Comparison of ENCODE assay signal across 8 mouse cellular contexts in genomic region chr14:25516640-25517591, GRCm38 (mm10). TPM values are rescaled to one million over a fixed set of nuclear protein-coding genes. Genes with fewer than 3 reads are reported as not detected.
DNase-seq lines count a peak whose midpoint lies in the region; ATAC-seq lines count a peak whose summit lies in the region.

No protein-coding gene starts in this region.

- DNase-seq in left cerebral cortex, postnatal 4 days, result peak; percentile 76
- no peak for DNase-seq in left cerebral cortex, postnatal 36 days (ENCODE audit: low spot score in 2 of 2)
- peak; percentile 76 to 78 for DNase-seq in adrenal gland, postnatal 36 days
- peak; percentile 80 for DNase-seq in lung, postnatal 36 days
- DNase-seq in thymus, postnatal 0 days (ENCODE audit: low spot score), result peak; percentile 94
- DNase-seq in layer of hippocampus, adult 18-20 months (ENCODE audit: low spot score in 2 of 2), result no peak

- no peak overlapping the region for H3K4me2 ChIP-seq in kidney, embryonic 15.5 days

- WGBS in kidney, embryonic 15.5 days, result 17% methylated on average over 13 of the region's 13 CpGs

- intact Hi-C loops in left cerebral cortex, postnatal 4 days (cut with DNase I), result no loop called here
- intact Hi-C loops in left cerebral cortex, postnatal 36 days (cut with DNase I), result no loop called here

- no peak overlapping the region for H3K9ac ChIP-seq in kidney, embryonic 15.5 days

- H3K27ac ChIP-seq in kidney, embryonic 15.5 days, result peak overlapping the region; percentile 87

- H3K36me3 ChIP-seq in kidney, embryonic 15.5 days, result no peaks in the 10 kb centered on the region; the same call in none of the 2 replicates

- no peaks in the 10 kb centered on the region for H3K27me3 ChIP-seq in kidney, embryonic 15.5 days

- peak; percentile 71 for ATAC-seq in granulocyte monocyte progenitor cell, adult 5-6 weeks (replicated peaks; ENCODE audit: poor library complexity, severe bottlenecking)
- ATAC-seq in kidney, embryonic 15.5 days (replicated peaks; ENCODE audit: low FRiP score), result peak; percentile 62

- H3K9me3 ChIP-seq in kidney, embryonic 15.5 days (replicated peaks), result no peaks in the 10 kb centered on the region

- H3K4me3 ChIP-seq in kidney, embryonic 15.5 days (replicated peaks), result no peak overlapping the region

- peaks cover 86% of the 10 kb centered on the region for H3K4me1 ChIP-seq in kidney, embryonic 15.5 days

RNA-seq across cellular contexts. Expression of gene Zmiz1, which starts 57.9 kb away (rescaled TPM):
- 100 to 1,000 TPM; 149 to 152 TPM for total RNA-seq in left cerebral cortex, postnatal 4 days (2021)
- 100 to 1,000 TPM in 1 of 2 experiments, 10 to 100 TPM in 1; 83.9 to 111 TPM for total RNA-seq in left cerebral cortex, postnatal 36 days (2021)
- 100 to 1,000 TPM in 1 of 2 experiments, 10 to 100 TPM in 1; 98.2 to 143 TPM for total RNA-seq in adrenal gland, postnatal 36 days (2021)
- 93.2 and 97.4 TPM in 2 replicates for total RNA-seq in granulocyte monocyte progenitor cell, adult 5-6 weeks (2014; fragmentation: Nextera tagmentation)
- total RNA-seq in granulocyte monocyte progenitor cell, adult 5-6 weeks (2017), result 6.9 and 8.9 TPM in 2 replicates
- polyA plus RNA-seq in kidney, embryonic 15.5 days (2015; fragmentation: Nextera tagmentation; extraction: Ambion mirVana), result 41.8 and 47.3 TPM in 2 replicates
- 19.9 and 26.4 TPM in 2 replicates for polyA plus RNA-seq in thymus, postnatal 0 days (2015; fragmentation: Nextera tagmentation; extraction: Ambion mirVana)
- 10 to 100 TPM; 86.3 to 88.2 TPM for total RNA-seq in layer of hippocampus, adult 18-20 months (2021)

Comparison
In these comparisons a context has a peak if more than half of its experiments do, and no peak if none do; other contexts are left out.
1. DNase-seq: peak in left cerebral cortex, postnatal 4 days (single experiment), adrenal gland, postnatal 36 days (2 of 2), lung, postnatal 36 days (single experiment) and thymus, postnatal 0 days (single experiment); none in left cerebral cortex, postnatal 36 days (0 of 2) and layer of hippocampus, adult 18-20 months (0 of 2).